Mouse (Mus musculus) liver, embryonic 11.5 days (tissue): ENCODE data around the gene Iqce. TPM values are rescaled to one million over a fixed set of nuclear protein-coding genes. Genes with fewer than 3 reads are reported as not detected.

Experiments used
- ATAC-seq: fragments of 200-750 bp; cut with Nextera tagmentation; replicated peaks from 2 replicates; pipeline ENCODE4 v1.8.0; 2017; ENCODE audit warnings: moderate number of reproducible peaks, mild to moderate bottlenecking, moderate TSS enrichment, moderate library complexity; ENCODE audit not compliant: low FRiP score
- DNase-seq: peaks from one replicate; pipeline ENCODE4 v3.0.0-alpha.2; 2017; ENCODE audit warnings: low spot score
- H3K27ac ChIP-seq: fragments of 300-500 bp; sonication (generic); 2 replicates; pipeline ENCODE4 v1.5.1; 2014; ENCODE audit warnings: mild to moderate bottlenecking, low read depth, low read length, control low read depth
- H3K27me3 ChIP-seq: fragments of 300-500 bp; sonication (generic); replicated peaks from 2 replicates; pipeline ENCODE4 v1.6.1; 2014; ENCODE audit warnings: low read length, mixed read lengths; ENCODE audit not compliant: control insufficient read depth, insufficient read depth
- H3K36me3 ChIP-seq: fragments of 300-500 bp; sonication (generic); 2 replicates; pipeline ENCODE4 v1.6.1; 2014; ENCODE audit warnings: mild to moderate bottlenecking, low read length, moderate library complexity, mixed read lengths; ENCODE audit not compliant: control insufficient read depth, insufficient read depth
- H3K4me1 ChIP-seq: fragments of 300-500 bp; sonication (generic); replicated peaks from 2 replicates; pipeline ENCODE4 v1.6.1; 2014; ENCODE audit warnings: low read length, mixed read lengths; ENCODE audit not compliant: control insufficient read depth, insufficient read depth
- H3K4me2 ChIP-seq: fragments of 300-500 bp; sonication (generic); 2 replicates; pipeline ENCODE4 v1.6.1; 2014; ENCODE audit warnings: mild to moderate bottlenecking, control low read depth, moderate library complexity
- H3K4me3 ChIP-seq: fragments of 300-500 bp; sonication (generic); 2 replicates; pipeline ENCODE4 v1.5.1; 2014; ENCODE audit warnings: low read depth, low read length, control low read depth
- H3K9ac ChIP-seq: fragments of 300-500 bp; sonication (generic); 2 replicates; pipeline ENCODE4 v1.6.1; 2014; ENCODE audit warnings: low read depth, low read length, control low read depth
- H3K9me3 ChIP-seq: fragments of 300-500 bp; sonication (generic); 2 replicates; pipeline ENCODE4 v1.6.1; 2016; ENCODE audit warnings: low read length, inconsistent platforms, mixed read lengths; ENCODE audit not compliant: control insufficient read depth
- WGBS: fragments of 180-500 bp; shearing (Covaris S2); extraction: QIAGEN DNeasy Blood & Tissue Kit; methylation state at CpG from one replicate; pipeline ENCODE4 v1.1.7; 2014; 5-methylcytosine and 5-hydroxymethylcytosine counted together
- polyA plus RNA-seq: library from polyadenylated mRNA; unstranded; fragments of >200 nt; fragmentation: Nextera tagmentation; extraction: Ambion mirVana; gene quantifications from 2 replicates; pipeline ENCODE4 v1.2.1, GENCODE M21; 2014

The Iqce gene
- 13.2 and 14.4 TPM in 2 replicates for polyA plus RNA-seq

- Histone ChIP-seq H3K4me2 (peak within 1 kb of the TSS; percentile 97), H3K27me3 (no peaks in the 10 kb centered on the region), H3K36me3 (no peaks in the 10 kb centered on the region), H3K27ac (peak within 1 kb of the TSS; percentile 88), H3K9ac (peak within 1 kb of the TSS; percentile 84), H3K9me3 (no peaks in the 10 kb centered on the region), H3K4me1 (peaks cover 29% of the 10 kb centered on the region), H3K4me3 (peak within 1 kb of the TSS; percentile 85)
- ATAC-seq (peak; percentile 60), DNase-seq (peak; percentile 97)
- WGBS: under 1% methylated on average over 33 of the region's 33 CpGs
Observed at GRCm38 (mm10) chr5:140702103-140702513, at the start of gene Iqce. Iqce (minus strand) TSS chr5:140702378.

- Histone ChIP-seq H3K27ac (no peak overlapping the region), H3K4me1 (peaks cover 8% of the 10 kb centered on the region), H3K27me3 (no peaks in the 10 kb centered on the region), H3K9me3 (no peaks in the 10 kb centered on the region), H3K4me2 (no peak overlapping the region), H3K9ac (no peak overlapping the region), H3K36me3 (no peaks in the 10 kb centered on the region), H3K4me3 (no peak overlapping the region)
- DNase-seq (no peak), ATAC-seq (no peak)
- 3% methylated on average over 1 of the region's 2 CpGs for WGBS
Observed at GRCm38 (mm10) chr5:140750925-140751324, 48.7 kb upstream of the Iqce start.

DNA sequence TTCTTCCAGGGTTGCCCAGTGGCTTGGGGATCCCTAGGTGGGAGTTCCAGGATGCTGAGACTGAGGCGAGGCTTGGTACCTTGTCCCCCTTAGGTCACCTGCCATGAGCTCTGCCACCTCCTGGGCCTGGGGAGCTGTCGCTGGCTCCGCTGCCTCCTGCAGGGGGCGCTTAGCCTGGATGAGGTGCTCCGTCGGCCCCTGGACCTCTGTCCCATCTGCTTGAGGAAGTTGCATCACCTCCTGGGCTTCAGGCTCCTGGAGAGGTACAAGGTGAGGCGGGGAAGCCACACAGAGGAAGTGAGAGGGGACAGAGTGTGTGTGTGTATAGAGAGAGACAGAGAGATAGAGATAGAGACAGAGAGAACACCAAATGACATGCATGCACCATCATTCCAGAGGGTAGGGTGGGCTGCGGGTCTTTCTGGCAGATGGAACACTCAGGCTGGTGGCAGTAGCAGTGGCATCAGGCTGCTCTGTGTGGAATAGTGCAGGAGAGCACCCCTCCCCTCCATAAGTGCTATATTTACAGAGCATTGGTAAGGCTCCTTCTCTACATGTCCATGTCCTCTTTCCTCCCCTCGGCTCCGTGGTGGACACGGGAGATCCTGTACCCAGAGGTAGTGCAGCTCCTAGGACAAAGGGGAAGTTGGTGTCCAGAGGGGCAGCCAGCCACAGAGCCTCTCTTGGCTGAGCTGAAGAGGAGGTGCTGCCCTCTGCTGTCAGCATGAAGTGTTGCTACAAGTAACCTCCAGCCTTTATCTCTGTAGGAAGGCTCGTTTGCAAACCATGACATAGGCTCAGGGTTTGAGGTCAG is 47.1 kb upstream of the Iqce start:
- Histone ChIP-seq H3K9ac (peak overlapping the region; percentile 63), H3K4me2 (peak overlapping the region; percentile 71), H3K36me3 (no peaks in the 10 kb centered on the region), H3K27me3 (no peaks in the 10 kb centered on the region), H3K9me3 (no peaks in the 10 kb centered on the region), H3K4me1 (peaks cover 8% of the 10 kb centered on the region), H3K4me3 (peak overlapping the region; percentile 32), H3K27ac (peak overlapping the region; percentile 39; the same call in 1 of the 2 replicates)
- WGBS: 15% methylated on average over 12 of the region's 12 CpGs
- ATAC-seq: peak; percentile 77
- DNase-seq: peak; percentile 66

- H3K4me3 ChIP-seq: no peak overlapping the region
- 76% methylated on average over 10 of the region's 10 CpGs for WGBS
- no peak overlapping the region for H3K27ac ChIP-seq
- no peaks in the 10 kb centered on the region for H3K36me3 ChIP-seq
- peaks cover 8% of the 10 kb centered on the region for H3K4me1 ChIP-seq
- H3K9ac ChIP-seq: no peak overlapping the region
- no peak for ATAC-seq
- DNase-seq: no peak
- H3K9me3 ChIP-seq: no peaks in the 10 kb centered on the region
- H3K4me2 ChIP-seq: no peak overlapping the region
- H3K27me3 ChIP-seq: no peaks in the 10 kb centered on the region
Observed at GRCm38 (mm10) chr5:140748425-140748824, 46.2 kb upstream of the Iqce start.

DNA sequence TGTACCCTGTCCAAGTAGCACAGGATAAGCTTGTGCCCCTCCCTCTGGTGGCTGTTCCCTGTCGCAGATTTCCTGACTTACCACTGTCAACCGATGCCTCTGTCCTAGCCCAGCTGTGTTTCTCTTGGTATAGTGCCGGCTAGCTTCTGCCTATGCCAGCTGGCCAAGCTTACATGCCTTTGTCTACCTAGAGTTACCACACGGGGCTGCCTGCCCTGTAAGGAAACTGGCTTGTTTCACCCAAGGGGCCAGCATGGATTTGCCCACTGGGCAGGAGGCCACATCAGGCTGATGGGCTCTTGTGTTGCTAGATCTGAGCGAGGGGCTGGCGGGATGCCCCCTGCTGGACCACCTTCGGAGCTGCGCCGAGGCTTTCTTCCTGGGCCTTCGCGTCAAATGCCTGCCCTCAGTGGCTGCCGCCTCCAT is 41.5 kb upstream of the Iqce start:
- no peaks in the 10 kb centered on the region for H3K9me3 ChIP-seq
- no peaks in the 10 kb centered on the region for H3K36me3 ChIP-seq
- no peaks in the 10 kb centered on the region; the same call in 1 of the 2 replicates for H3K27me3 ChIP-seq
- H3K4me2 ChIP-seq: no peak overlapping the region
- no peak overlapping the region for H3K9ac ChIP-seq
- DNase-seq (no peak), ATAC-seq (no peak)
- WGBS: 34% methylated on average over 12 of the region's 12 CpGs
- no peak overlapping the region for H3K27ac ChIP-seq
- no peaks in the 10 kb centered on the region for H3K4me1 ChIP-seq
- H3K4me3 ChIP-seq: no peak overlapping the region

DNA sequence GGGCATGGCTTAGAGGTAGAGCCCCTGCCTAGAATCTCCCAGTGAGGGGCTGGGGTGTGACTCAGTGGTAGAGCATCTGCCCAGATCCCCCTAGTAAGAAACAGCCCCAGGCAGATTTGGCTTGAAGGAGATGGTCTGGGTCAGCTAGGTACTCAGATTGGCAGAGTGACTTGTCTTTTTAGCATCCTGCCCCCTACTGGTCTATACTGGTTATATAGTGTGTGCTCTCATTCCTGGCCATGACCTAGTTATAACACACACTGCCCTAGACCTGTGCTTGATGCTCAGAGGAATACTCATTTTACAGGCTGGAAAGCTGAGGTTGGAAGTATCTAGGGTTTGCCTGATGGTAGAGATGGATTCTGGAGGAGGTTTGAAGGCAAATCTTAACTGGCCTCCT is 39.7 kb upstream of the Iqce start:
- Histone ChIP-seq H3K4me1 (no peaks in the 10 kb centered on the region), H3K36me3 (no peaks in the 10 kb centered on the region), H3K9me3 (no peaks in the 10 kb centered on the region), H3K4me3 (no peak overlapping the region), H3K9ac (no peak overlapping the region), H3K4me2 (no peak overlapping the region), H3K27ac (no peak overlapping the region), H3K27me3 (peaks cover 5% of the 10 kb centered on the region)
- ATAC-seq (no peak), DNase-seq (no peak)

- Histone ChIP-seq H3K9me3 (no peaks in the 10 kb centered on the region), H3K4me1 (no peaks in the 10 kb centered on the region), H3K27me3 (peaks cover 13% of the 10 kb centered on the region), H3K27ac (no peak overlapping the region), H3K36me3 (no peaks in the 10 kb centered on the region), H3K4me2 (no peak overlapping the region), H3K9ac (no peak overlapping the region), H3K4me3 (no peak overlapping the region)
- WGBS: 75% methylated on average over 11 of the region's 11 CpGs
- DNase-seq (no peak), ATAC-seq (no peak)
Observed at GRCm38 (mm10) chr5:140741040-140741439, 38.9 kb upstream of the Iqce start.

DNA sequence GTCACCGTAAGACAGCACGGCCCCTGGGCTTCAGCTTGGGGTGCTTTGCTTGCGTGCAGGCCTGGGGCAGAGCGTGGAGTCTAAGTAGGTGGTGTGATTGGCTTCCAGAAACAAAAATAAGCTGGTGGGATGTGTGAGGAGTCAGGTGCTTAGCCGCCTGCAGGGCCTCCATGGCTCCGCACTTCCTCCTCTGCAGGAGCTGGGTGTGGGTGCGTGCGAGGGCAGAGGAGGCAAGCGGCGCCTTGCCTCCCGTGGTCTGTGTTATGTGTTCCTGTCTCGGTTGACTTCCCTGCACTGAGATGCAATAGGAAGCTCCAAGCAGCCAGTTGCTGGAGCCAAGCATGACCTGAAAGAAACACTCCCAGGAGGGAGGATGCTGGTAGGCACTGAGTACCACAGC is 37.6 kb upstream of the Iqce start:
- no peak overlapping the region for H3K27ac ChIP-seq
- WGBS: 62% methylated on average over 12 of the region's 12 CpGs
- H3K4me1 ChIP-seq: peaks cover 9% of the 10 kb centered on the region; the same call in 1 of the 2 replicates
- no peak overlapping the region for H3K9ac ChIP-seq
- DNase-seq (no peak), ATAC-seq (no peak)
- H3K9me3 ChIP-seq: no peaks in the 10 kb centered on the region
- no peaks in the 10 kb centered on the region for H3K36me3 ChIP-seq
- H3K27me3 ChIP-seq: peaks cover 23% of the 10 kb centered on the region
- H3K4me2 ChIP-seq: no peak overlapping the region
- H3K4me3 ChIP-seq: no peak overlapping the region

GRCm38 (mm10) chr5:140736166-140736565 is 34.0 kb upstream of the Iqce start:
- Histone ChIP-seq H3K9ac (no peak overlapping the region), H3K9me3 (no peaks in the 10 kb centered on the region), H3K27me3 (peaks cover 34% of the 10 kb centered on the region), H3K4me3 (peak overlapping the region; percentile 43; the same call in 1 of the 2 replicates), H3K36me3 (no peaks in the 10 kb centered on the region), H3K4me2 (peak overlapping the region; percentile 28), H3K4me1 (peaks cover 9% of the 10 kb centered on the region; the same call in 1 of the 2 replicates), H3K27ac (no peak overlapping the region)
- no peak for ATAC-seq
- no peak for DNase-seq
- 9% methylated on average over 13 of the region's 13 CpGs for WGBS
